Mouse (Mus musculus) embryo, embryonic 10 days (tissue): ENCODE measurements around the gene Pla2g2d.
A peak's percentile ranks its signal among the peaks of the same experiment; 100 is the strongest.
"Not testable (repeated sequence)": the region's sequence is repeated elsewhere in the genome, so short reads cannot be mapped to it uniquely, and the experiment has no call there.

ENCODE experiments used
- DNase-seq: peaks from one replicate; pipeline ENCODE4 v3.0.0-alpha.2; 2015; ENCODE audit warnings: low spot score

Gene Pla2g2d

GRCm38 (mm10) chr4:138782098-138782497, 6.6 kb downstream of the Pla2g2d start:
- DNase-seq, result no peak

- DNase-seq, result no peak
These were observed 10.2 kb downstream of the Pla2g2d start for GRCm38 (mm10) chr4:138785721-138786120.

- no peak for DNase-seq
These were observed 10.6 kb downstream of the Pla2g2d start for GRCm38 (mm10) chr4:138786141-138786540.

- no peak for DNase-seq
These were observed 12.8 kb downstream of the Pla2g2d start for GRCm38 (mm10) chr4:138788381-138788780.

- DNase-seq, result no peak
These were observed 15.9 kb downstream of the Pla2g2d start for GRCm38 (mm10) chr4:138791452-138791851.

- DNase-seq, result peak; percentile 51
These were observed 17.1 kb downstream of the Pla2g2d start for GRCm38 (mm10) chr4:138792599-138792998.

- DNase-seq, result peak; percentile 54
These were observed 17.7 kb downstream of the Pla2g2d start for GRCm38 (mm10) chr4:138793276-138793675.

GRCm38 (mm10) chr4:138794344-138794743, 18.8 kb downstream of the Pla2g2d start:
- DNase-seq, result no peak

GRCm38 (mm10) chr4:138796513-138797216, 21.1 kb downstream of the Pla2g2d start:
- no peak for DNase-seq

- peak; percentile 16 for DNase-seq
These were observed 21.7 kb downstream of the Pla2g2d start for GRCm38 (mm10) chr4:138797217-138797570.

GRCm38 (mm10) chr4:138800134-138800744, 24.7 kb downstream of the Pla2g2d start:
- DNase-seq, result no peak

GRCm38 (mm10) chr4:138801631-138802030, 26.1 kb downstream of the Pla2g2d start:
- DNase-seq, result no peak

GRCm38 (mm10) chr4:138802917-138803316, 27.4 kb downstream of the Pla2g2d start:
- DNase-seq, result no peak

GRCm38 (mm10) chr4:138805248-138805647, 29.7 kb downstream of the Pla2g2d start:
- DNase-seq, result peak; percentile 23

GRCm38 (mm10) chr4:138806160-138806559, 30.6 kb downstream of the Pla2g2d start:
- DNase-seq, result no peak

- no peak for DNase-seq
These were observed 31.5 kb downstream of the Pla2g2d start for GRCm38 (mm10) chr4:138806920-138807541.

- no peak for DNase-seq
These were observed 40.6 kb downstream of the Pla2g2d start for GRCm38 (mm10) chr4:138816166-138816565.

GRCm38 (mm10) chr4:138817736-138818135, 42.2 kb downstream of the Pla2g2d start:
- DNase-seq, result no peak

- no peak for DNase-seq
These were observed 43.6 kb downstream of the Pla2g2d start for GRCm38 (mm10) chr4:138819101-138819500.

- no peak for DNase-seq
These were observed 45.5 kb downstream of the Pla2g2d start for GRCm38 (mm10) chr4:138821036-138821435.

- DNase-seq, result not testable (repeated sequence)
These were observed 48.6 kb downstream of the Pla2g2d start for GRCm38 (mm10) chr4:138824161-138824560.

GRCm38 (mm10) chr4:138824660-138825059, 49.1 kb downstream of the Pla2g2d start:
- peak; percentile 31 for DNase-seq
